ENCODE assay signal across 12 mouse cellular contexts in the genomic region with DNA sequence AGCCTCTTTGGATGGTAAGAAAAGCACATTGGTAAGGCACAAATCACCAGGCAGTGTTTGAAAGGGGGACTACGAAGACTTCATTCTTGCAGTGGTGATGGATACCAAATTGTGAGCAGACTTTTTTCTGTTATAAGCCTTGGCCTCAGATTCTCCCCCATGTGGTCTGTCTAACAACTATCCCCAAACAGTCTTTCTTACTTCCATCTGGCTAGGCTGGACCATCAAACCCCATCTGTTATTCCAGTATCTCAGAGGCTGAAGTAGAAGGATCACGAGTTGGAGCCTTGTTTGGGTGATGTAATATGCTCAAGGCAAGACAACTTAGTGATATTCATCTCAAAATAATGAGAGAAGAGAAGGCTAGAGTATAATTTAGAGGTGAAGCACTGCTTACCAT.
"Had no signal": no experiment of that assay in that cellular context is flagged by ENCODE, and none has a peak within 500 bp of the region (broad histone marks: within the 10 kb centered on the region; RNA-seq: fewer than 3 reads in every experiment).

No protein-coding gene starts in this region.

- H3K9me3 ChIP-seq: limb, embryonic 10.5 days; liver, embryonic 15.5 days; midbrain, embryonic 13.5 days; stomach, embryonic 15.5 days had no signal

- DNase-seq: kidney, postnatal 4 days; lung, adult 2 months; lung, postnatal 36 days; right cerebral cortex, postnatal 14 days; thymus, postnatal 4 days had no signal

- ATAC-seq: lung, postnatal 0 days; midbrain, embryonic 13.5 days had no signal

- H3K9ac ChIP-seq: liver, embryonic 15.5 days; midbrain, embryonic 13.5 days; stomach, embryonic 15.5 days had no signal

- H3K4me2 ChIP-seq: liver, embryonic 11.5 days; liver, embryonic 15.5 days; midbrain, embryonic 13.5 days; stomach, embryonic 15.5 days had no signal

- H3K4me3 ChIP-seq: layer of hippocampus, adult 2 months; limb, embryonic 10.5 days; liver, embryonic 15.5 days; midbrain, embryonic 13.5 days; stomach, embryonic 15.5 days had no signal

- H3K27ac ChIP-seq: layer of hippocampus, adult 2 months; limb, embryonic 10.5 days; liver, embryonic 15.5 days; midbrain, embryonic 13.5 days; stomach, embryonic 15.5 days had no signal

- H3K4me1 ChIP-seq: limb, embryonic 10.5 days; liver, embryonic 15.5 days; midbrain, embryonic 13.5 days; stomach, embryonic 15.5 days had no signal

- H3K36me3 ChIP-seq: limb, embryonic 10.5 days; liver, embryonic 15.5 days; midbrain, embryonic 13.5 days; stomach, embryonic 15.5 days had no signal

- H3K27me3 ChIP-seq: liver, embryonic 15.5 days; midbrain, embryonic 13.5 days; stomach, embryonic 15.5 days had no signal
